Mouse (Mus musculus): ENCODE results near the gene Mmp27.

DNA sequence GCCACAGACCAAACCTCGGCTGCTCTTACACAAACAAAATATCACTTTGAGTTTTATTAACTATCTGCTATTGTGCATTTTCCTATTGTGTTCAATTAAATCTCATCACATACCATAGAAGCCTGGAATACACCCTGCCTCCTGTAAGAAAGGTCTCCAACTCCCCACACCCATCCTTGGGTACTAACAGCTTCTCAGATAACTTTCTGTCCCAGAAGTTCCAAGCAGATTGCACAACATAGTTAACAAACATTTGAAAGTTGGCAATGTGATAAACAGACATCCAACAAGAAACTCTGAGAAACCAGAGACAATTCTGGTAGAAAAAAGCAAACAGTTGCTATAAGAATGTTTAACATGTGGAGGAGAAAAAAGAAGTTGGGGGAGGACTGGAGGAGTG, 711 bp upstream of the Mmp27 start:
- TF ChIP-seq CTCF (conservative IDR thresholded peaks at IDR 0.05; ENCODE audit: low read length) (no peak), POU5F1 (IDR thresholded peaks at IDR 0.05; ENCODE audit: borderline replicate concordance, low read length) (no peak)
